ENCODE assay signal across 11 mouse cellular contexts in the genomic region with DNA sequence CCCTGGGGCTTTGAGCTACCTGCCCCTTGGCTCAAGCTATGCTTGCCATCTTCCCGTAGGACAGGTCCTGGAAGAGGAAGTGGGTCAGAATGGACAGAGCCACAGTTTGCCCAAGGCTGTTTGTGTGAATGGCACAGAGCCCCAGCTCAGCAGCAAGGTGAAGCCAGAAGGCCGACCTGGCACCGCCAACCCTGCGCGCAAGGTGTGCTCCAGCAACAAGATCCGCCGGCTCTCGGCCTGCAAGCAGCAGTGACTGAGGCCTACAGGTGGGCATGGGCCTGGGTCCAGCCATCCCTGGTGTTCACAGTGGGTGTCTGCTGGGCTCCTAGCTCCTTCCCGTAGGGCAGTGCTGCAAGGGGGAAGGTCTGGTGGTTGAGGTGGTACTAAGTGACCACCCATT. TPM values are rescaled to one million over a fixed set of nuclear protein-coding genes. Genes with fewer than 3 reads are reported as not detected.
DNase-seq lines count a peak whose midpoint lies in the region; ATAC-seq and TF ChIP-seq lines count a peak whose summit lies in the region.
"Had no signal": no experiment of that assay in that cellular context is flagged by ENCODE, and none has a peak within 500 bp of the region (broad histone marks: within the 10 kb centered on the region; RNA-seq: fewer than 3 reads in every experiment).

No protein-coding gene starts in this region.

- TF ChIP-seq POLR2A in lung, adult 2 months (IDR thresholded peaks at IDR 0.05; ENCODE audit: borderline replicate concordance, extremely low read depth, low read depth, low read length): no peak

- H3K4me1 ChIP-seq in intestine, embryonic 15.5 days (replicated peaks): peaks cover 30% of the 10 kb centered on the region
- H3K4me1 ChIP-seq in lung, adult 2 months (ENCODE audit: control insufficient read depth, insufficient read depth, low read length): no peaks in the 10 kb centered on the region

- no peak for TF ChIP-seq CTCF in lung, adult 2 months (IDR thresholded peaks at IDR 0.05; ENCODE audit: insufficient read depth, low read length)

- no peaks in the 10 kb centered on the region for H3K9me3 ChIP-seq in intestine, embryonic 15.5 days
- H3K9me3 ChIP-seq: lung, embryonic 15.5 days had no signal

- H3K4me2 ChIP-seq in intestine, embryonic 15.5 days (replicated peaks): no peak overlapping the region
- H3K4me2 ChIP-seq: lung, embryonic 15.5 days had no signal

- H3K27me3 ChIP-seq in intestine, embryonic 15.5 days (replicated peaks): no peaks in the 10 kb centered on the region
- H3K27me3 ChIP-seq: lung, embryonic 15.5 days had no signal

- no peak overlapping the region for H3K4me3 ChIP-seq in intestine, embryonic 15.5 days (replicated peaks)
- H3K4me3 ChIP-seq in lung, adult 2 months (replicated peaks; ENCODE audit: extremely low read depth, low read depth, low read length): no peak overlapping the region
- H3K4me3 ChIP-seq: erythroblast, embryonic 14.5 days; lung, embryonic 15.5 days had no signal

- peak; percentile 23 for ATAC-seq in intestine, embryonic 15.5 days

- peaks cover 61% of the 10 kb centered on the region for H3K36me3 ChIP-seq in intestine, embryonic 15.5 days

- peak overlapping the region; percentile 51 for H3K27ac ChIP-seq in intestine, embryonic 15.5 days
- H3K27ac ChIP-seq: lung, embryonic 15.5 days had no signal

- H3K9ac ChIP-seq in intestine, embryonic 15.5 days: no peak overlapping the region
- H3K9ac ChIP-seq: lung, embryonic 15.5 days had no signal

- 82% methylated on average over 9 of the region's 9 CpGs for WGBS in intestine, embryonic 15.5 days
- 84% methylated on average over 9 of the region's 9 CpGs for WGBS in lung, adult 2 months

- peak; percentile 29 for DNase-seq in kidney, adult 18-20 months
- no peak for DNase-seq in kidney, adult 9 months
- peak; percentile 89 for DNase-seq in brain, adult 2 months (ENCODE audit: low read depth, low spot score)
- DNase-seq in cerebellum, adult 18-20 months: peak; percentile 82 to 84
- DNase-seq in lung, adult 2 months: no peak
- DNase-seq in ovary, postnatal 10 days (ENCODE audit: low spot score): no peak
- DNase-seq: adrenal gland, postnatal 25 days; thymus, postnatal 36 days had no signal

RNA-seq across cellular contexts. Expression of a gene that starts 8.6 kb away (rescaled TPM):
- polyA plus RNA-seq in intestine, embryonic 15.5 days (2015; fragmentation: Nextera tagmentation; extraction: Ambion mirVana): 701 and 737 TPM in 2 replicates
- polyA plus RNA-seq in lung, adult 2 months (2012; rRNA removed): 709 and 1,054 TPM in 2 replicates

RNA-seq across cellular contexts. Expression of a gene that starts 10.8 kb away (rescaled TPM):
- polyA plus RNA-seq in intestine, embryonic 15.5 days (2015; fragmentation: Nextera tagmentation; extraction: Ambion mirVana): 4.8 and 5.1 TPM in 2 replicates
- 29.9 and 31.5 TPM in 2 replicates for polyA plus RNA-seq in lung, adult 2 months (2012; rRNA removed)

RNA-seq across cellular contexts. Expression of a gene that starts 14.2 kb away (rescaled TPM):
- polyA plus RNA-seq in intestine, embryonic 15.5 days (2015; fragmentation: Nextera tagmentation; extraction: Ambion mirVana): 14.4 and 21.2 TPM in 2 replicates
- polyA plus RNA-seq in lung, adult 2 months (2012; rRNA removed): 161 and 168 TPM in 2 replicates

RNA-seq across cellular contexts. Expression of a gene that starts 18.2 kb away (rescaled TPM):
- 14.1 and 16.1 TPM in 2 replicates for polyA plus RNA-seq in intestine, embryonic 15.5 days (2015; fragmentation: Nextera tagmentation; extraction: Ambion mirVana)
- 110 and 150 TPM in 2 replicates for polyA plus RNA-seq in lung, adult 2 months (2012; rRNA removed)

RNA-seq across cellular contexts. Expression of a gene that starts 24.5 kb away (rescaled TPM):
- 12.8 and 14.0 TPM in 2 replicates for polyA plus RNA-seq in intestine, embryonic 15.5 days (2015; fragmentation: Nextera tagmentation; extraction: Ambion mirVana)
- 83.7 and 85.8 TPM in 2 replicates for polyA plus RNA-seq in lung, adult 2 months (2012; rRNA removed)

Comparison
In these comparisons a context has a peak if more than half of its experiments do, and no peak if none do; other contexts are left out.
1. DNase-seq: peak in kidney, adult 18-20 months (single experiment), brain, adult 2 months (single experiment) and cerebellum, adult 18-20 months (2 of 2); none in kidney, adult 9 months (single experiment), lung, adult 2 months (single experiment) and ovary, postnatal 10 days (single experiment).